Mouse (Mus musculus) MEL (cell line): ENCODE data around the gene Rnf10.

Experiments
- CTCF ChIP-seq, 3 experiments: IDR thresholded peaks in 2 of 3; conservative IDR thresholded peaks in 1 of 3; 2 replicates each; pipeline ENCODE4 v1.5.1; 2011 to 2012; ENCODE audit warnings: low read length in 3 of 3, low read depth in 2 of 3, mild to moderate bottlenecking in 2 of 3, improper control_type of control experiment in 1 of 3, inconsistent platforms in 1 of 3, mixed read lengths in 1 of 3, moderate library complexity in 1 of 3; ENCODE audit not compliant: control insufficient read depth in 1 of 3, insufficient read depth in 1 of 3, poor library complexity in 1 of 3, severe bottlenecking in 1 of 3
- POLR2A ChIP-seq, 2 experiments: IDR thresholded peaks; 2 replicates each; pipeline ENCODE4 v1.6.1; 2011 to 2012; ENCODE audit warnings: low read length in 2 of 2, mild to moderate bottlenecking in 2 of 2, control low read depth in 1 of 2, improper control_type of control experiment in 1 of 2, low read depth in 1 of 2, moderate library complexity in 1 of 2; ENCODE audit not compliant: control insufficient read depth in 1 of 2, insufficient read depth in 1 of 2, poor library complexity in 1 of 2

- TF ChIP-seq POLR2A (IDR thresholded peaks at IDR 0.05; ENCODE audit: control insufficient read depth in 1 of 2, insufficient read depth in 1 of 2, low read depth in 1 of 2, low read length in 2 of 2, poor library complexity in 1 of 2), result no peak
- no peak for TF ChIP-seq CTCF (IDR thresholded peaks at IDR 0.05 in 2 of 3, conservative IDR thresholded peaks at IDR 0.05 in 1 of 3; ENCODE audit: control insufficient read depth in 1 of 3, insufficient read depth in 1 of 3, low read depth in 2 of 3, low read length in 3 of 3, poor library complexity in 1 of 3, severe bottlenecking in 1 of 3)
These were observed 38.2 kb downstream of the Rnf10 start for GRCm38 (mm10) chr5:115234519-115234918.
